Mouse (Mus musculus) cerebellum, adult 2 months (tissue): ENCODE data around the gene Gm49403.

ENCODE experiments used
- CTCF ChIP-seq: fragments of 200-500 bp; IDR thresholded peaks from 2 replicates; pipeline ENCODE4 v1.5.1; 2011; ENCODE audit warnings: low read depth, mild to moderate bottlenecking, control low read depth, low read length, moderate library complexity, borderline replicate concordance; ENCODE audit not compliant: insufficient read depth
- POLR2A ChIP-seq: fragments of 200-500 bp; IDR thresholded peaks from 2 replicates; pipeline ENCODE4 v1.6.1; 2011; ENCODE audit warnings: low read length, control low read depth, borderline replicate concordance; ENCODE audit not compliant: insufficient read depth

DNA sequence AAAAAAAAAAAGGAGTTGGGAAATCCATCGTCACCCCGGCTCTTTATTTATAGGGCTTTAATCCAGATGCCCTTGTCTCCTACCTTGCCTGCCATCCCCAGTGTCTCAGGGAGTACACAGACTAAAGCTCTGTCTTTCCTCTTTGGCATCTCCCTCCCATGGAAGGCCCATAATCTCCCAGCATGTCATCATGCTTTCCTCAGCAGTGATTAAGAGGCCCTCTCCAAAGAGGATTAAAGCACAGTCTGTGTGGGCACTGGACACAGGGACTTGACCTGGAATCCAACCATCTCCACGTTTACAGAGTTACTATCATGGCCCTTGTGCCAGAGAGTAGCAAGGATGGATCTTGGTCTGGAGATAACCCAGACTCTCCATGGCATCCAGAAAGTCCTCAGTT, at the start of gene Gm49403, which contains the start of gene Lbhd1:
- no peak for TF ChIP-seq POLR2A
- TF ChIP-seq CTCF, result no peak
